Mouse (Mus musculus): Measurements from ENCODE around the gene Olfr1219.

Gene Olfr1219

GRCm38 (mm10) chr2:89083413-89083812 is at the start of gene Olfr1219:
Olfr1219 (minus strand) TSS chr2:89083513.
- no peak for DNase-seq (ENCODE audit: low read depth, low spot score)

GRCm38 (mm10) chr2:89132954-89133353 is 49.6 kb upstream of the Olfr1219 start, which contains the start of gene Olfr1222:
Olfr1222 (minus strand) TSS chr2:89133054.
- DNase-seq (ENCODE audit: low read depth, low spot score) = no peak

- DNase-seq (ENCODE audit: low read depth, low spot score) = no peak
Measured at GRCm38 (mm10) chr2:89117183-89117582, 33.9 kb upstream of the Olfr1219 start, which contains the start of gene Olfr1221. Olfr1221 (minus strand) TSS chr2:89117283.

DNA sequence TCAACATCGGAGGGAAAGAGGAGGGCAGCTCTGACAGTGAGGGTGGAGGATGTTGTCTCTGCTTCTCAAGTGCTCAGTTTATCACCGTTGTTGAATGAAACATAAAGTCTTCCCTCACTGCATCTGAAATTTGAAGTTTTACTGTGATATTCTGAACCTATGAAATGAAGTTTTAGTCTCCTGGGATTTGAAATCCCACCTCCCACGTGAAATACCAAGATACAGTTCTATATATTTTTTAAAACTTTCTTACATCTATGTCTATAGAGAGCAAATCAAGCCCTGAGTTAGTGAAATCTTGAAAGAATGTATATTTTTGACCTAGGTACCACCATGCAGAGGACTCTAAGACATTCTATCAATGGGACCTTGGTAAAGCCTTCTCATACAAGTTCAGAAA is 23.4 kb upstream of the Olfr1219 start, which contains the start of gene Olfr1220:
Olfr1220 (minus strand) TSS at position 101 of the 400 bp plus-strand sequence.
- no peak for DNase-seq (ENCODE audit: low read depth, low spot score)

DNA sequence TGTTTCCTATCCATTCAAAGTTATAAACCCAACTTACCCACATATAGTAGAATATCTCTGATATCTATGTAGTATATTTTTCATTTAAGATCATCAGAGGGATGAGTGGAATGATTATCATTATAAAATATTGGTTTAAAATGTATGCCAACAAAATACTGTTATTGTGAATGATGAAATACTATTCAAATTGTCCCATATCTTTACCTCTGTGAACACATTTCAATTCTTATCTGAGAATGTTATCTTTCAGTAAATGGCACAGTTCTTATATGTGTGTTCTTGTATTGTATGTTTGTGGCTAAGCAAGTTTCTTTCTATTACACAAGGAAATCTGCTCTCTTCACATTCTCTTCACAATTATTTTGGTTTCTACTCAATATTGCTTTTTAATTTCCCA is 22.3 kb upstream of the Olfr1219 start:
- DNase-seq (ENCODE audit: low read depth, low spot score) = no peak

GRCm38 (mm10) chr2:89093848-89094247 is 10.5 kb upstream of the Olfr1219 start:
- no peak for DNase-seq (ENCODE audit: low read depth, low spot score)

DNA sequence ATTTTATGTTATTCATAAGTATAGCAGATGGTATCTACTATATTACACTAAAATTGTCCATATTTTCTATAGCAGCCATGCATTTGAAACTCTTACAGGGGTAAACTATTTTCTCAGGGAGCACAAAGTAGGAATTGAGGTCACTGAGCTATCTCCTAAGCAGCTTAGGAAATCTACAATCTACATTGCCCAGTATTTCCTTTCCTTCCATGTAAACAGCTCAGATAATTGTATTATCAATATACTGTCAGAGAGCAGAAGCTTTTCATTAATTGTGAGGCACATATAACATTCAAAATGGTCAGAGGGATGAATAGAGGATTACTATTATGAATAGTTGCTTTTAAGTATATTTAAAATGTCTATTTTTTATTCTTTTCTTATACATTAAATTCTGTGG is 1.8 kb downstream of the Olfr1219 start:
- no peak for DNase-seq (ENCODE audit: low read depth, low spot score)

DNA sequence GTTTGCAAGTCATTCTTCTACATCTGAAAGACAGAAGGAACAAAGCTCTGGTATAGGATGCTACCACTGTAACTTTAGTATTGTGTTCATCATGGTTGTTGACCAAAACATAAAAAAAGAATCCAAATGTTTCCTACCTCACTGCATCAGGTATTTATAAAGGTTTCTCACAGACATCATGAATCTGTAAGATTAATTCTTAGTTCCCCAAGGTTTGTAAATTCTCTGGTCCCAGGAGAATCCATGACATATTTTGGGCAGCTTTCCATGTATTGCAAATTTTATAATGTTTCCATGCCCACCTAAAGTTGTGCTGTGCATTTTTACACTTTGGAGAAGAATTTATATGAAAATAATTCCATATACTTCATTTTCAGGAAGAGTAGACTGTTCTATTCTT is 22.2 kb downstream of the Olfr1219 start, which contains the start of gene Olfr1218:
Olfr1218 (minus strand) TSS at position 101 of the 400 bp plus-strand sequence.
- no peak for DNase-seq (ENCODE audit: low read depth, low spot score)

DNA sequence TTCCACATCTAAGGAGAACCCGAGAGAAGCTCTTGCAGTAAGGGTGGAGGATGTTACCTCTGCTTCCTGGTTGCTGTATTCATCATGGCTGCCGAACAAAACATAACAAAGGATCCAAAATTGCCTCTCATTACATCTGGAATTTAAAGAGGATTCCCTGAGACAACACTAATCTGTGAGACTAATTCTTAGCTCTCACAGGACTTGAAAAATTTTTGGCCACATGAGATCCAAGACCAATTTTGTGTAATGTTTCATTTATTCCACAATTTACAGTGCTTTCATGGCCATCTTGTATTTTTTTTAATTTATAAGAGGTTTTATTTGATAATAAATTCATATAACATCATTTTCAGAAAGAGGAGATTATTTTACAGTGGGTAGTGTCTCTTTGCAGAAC is 51.3 kb downstream of the Olfr1219 start, which contains the start of gene Olfr1217:
Olfr1217 (minus strand) TSS at position 101 of the 400 bp plus-strand sequence.
- no peak for DNase-seq (ENCODE audit: low read depth, low spot score)
